Mouse (Mus musculus) lung, postnatal 14 days (tissue): ENCODE data around the gene Fam210b.

Experiments used
- DNase-seq: peaks from one replicate; pipeline ENCODE4 v3.0.0; 2021

Gene Fam210b

GRCm38 (mm10) chr2:172353218-172353617 lies 7.9 kb downstream of the Fam210b start:
- DNase-seq: no peak

GRCm38 (mm10) chr2:172354761-172355160 lies 9.4 kb downstream of the Fam210b start:
- no peak for DNase-seq

- DNase-seq: no peak
Measured at GRCm38 (mm10) chr2:172355833-172356232, 10.5 kb downstream of the Fam210b start.

GRCm38 (mm10) chr2:172363176-172363575 lies 17.8 kb downstream of the Fam210b start:
- no peak for DNase-seq

- DNase-seq: peak; percentile 95
Measured at GRCm38 (mm10) chr2:172370411-172371223, 25.3 kb downstream of the Fam210b start, which contains the start of the genes Aurka and Cstf1. Gene Aurka, minus strand, starts transcription at chr2:172370535. Gene Cstf1, plus strand, starts transcription at chr2:172370681.

GRCm38 (mm10) chr2:172371258-172371657 lies 25.9 kb downstream of the Fam210b start:
- no peak for DNase-seq

GRCm38 (mm10) chr2:172376551-172376950 lies 31.2 kb downstream of the Fam210b start:
- no peak for DNase-seq

GRCm38 (mm10) chr2:172376999-172377515 lies 31.7 kb downstream of the Fam210b start:
- DNase-seq: no peak

- peak; percentile 62 for DNase-seq
Measured at GRCm38 (mm10) chr2:172378332-172378731, 33.0 kb downstream of the Fam210b start.

GRCm38 (mm10) chr2:172380513-172380912 lies 35.1 kb downstream of the Fam210b start:
- no peak for DNase-seq

- no peak for DNase-seq
Measured at GRCm38 (mm10) chr2:172381341-172381740, 36.0 kb downstream of the Fam210b start.

GRCm38 (mm10) chr2:172381898-172382297 lies 36.5 kb downstream of the Fam210b start:
- no peak for DNase-seq

- no peak for DNase-seq
Measured at GRCm38 (mm10) chr2:172384715-172385114, 39.4 kb downstream of the Fam210b start.

GRCm38 (mm10) chr2:172390341-172390740 lies 45.0 kb downstream of the Fam210b start:
- no peak for DNase-seq

GRCm38 (mm10) chr2:172392041-172392521 lies 46.7 kb downstream of the Fam210b start:
- DNase-seq: no peak

GRCm38 (mm10) chr2:172393391-172394051 lies 48.2 kb downstream of the Fam210b start, which contains the start of gene Cass4:
Gene Cass4, plus strand, starts transcription at chr2:172393794.
- DNase-seq: peak; percentile 59

GRCm38 (mm10) chr2:172394052-172394392 lies 48.7 kb downstream of the Fam210b start:
- no peak for DNase-seq

GRCm38 (mm10) chr2:172394671-172395070 lies 49.3 kb downstream of the Fam210b start:
- DNase-seq: no peak

- DNase-seq: no peak
Measured at GRCm38 (mm10) chr2:172395961-172396360, 50.6 kb downstream of the Fam210b start.

- DNase-seq: no peak
Measured at GRCm38 (mm10) chr2:172399901-172400300, 54.5 kb downstream of the Fam210b start.

- DNase-seq: peak; percentile 28
Measured at GRCm38 (mm10) chr2:172401116-172401825, 55.9 kb downstream of the Fam210b start.

- no peak for DNase-seq
Measured at GRCm38 (mm10) chr2:172404239-172404638, 58.9 kb downstream of the Fam210b start.

- DNase-seq: no peak
Measured at GRCm38 (mm10) chr2:172405011-172405410, 59.6 kb downstream of the Fam210b start.
